Mouse (Mus musculus): ENCODE results near the gene Ubac2. TPM values are rescaled to one million over a fixed set of nuclear protein-coding genes. Genes with fewer than 3 reads are reported as not detected.
A peak's percentile ranks its signal among the peaks of the same experiment; 100 is the strongest.

Gene Ubac2
- polyA plus RNA-seq, 1 experiment from 2014 or later: 22.6 TPM

GRCm38 (mm10) chr14:121927451-121927850 is 49.0 kb downstream of the Ubac2 start:
- WGBS (ENCODE audit: insufficient replicate concordance): 88% methylated on average over 8 of the region's 8 CpGs
- Histone ChIP-seq H3K4me2 (no peak overlapping the region), H3K9me3 (replicated peaks) (no peaks in the 10 kb centered on the region), H3K9ac (no peak overlapping the region), H3K4me3 (replicated peaks) (no peak overlapping the region), H3K36me3 (no peaks in the 10 kb centered on the region), H3K4me1 (replicated peaks) (peaks cover 33% of the 10 kb centered on the region), H3K27ac (peak overlapping the region; percentile 9; the same call in 1 of the 2 replicates), H3K27me3 (no peaks in the 10 kb centered on the region)
- ATAC-seq (ENCODE audit: low read depth) (no peak), DNase-seq (no peak)

GRCm38 (mm10) chr14:121928375-121929137 is 50.1 kb downstream of the Ubac2 start:
- peak; percentile 36 for DNase-seq
- Histone ChIP-seq H3K27me3 (no peaks in the 10 kb centered on the region), H3K4me2 (peak overlapping the region; percentile 48), H3K4me1 (replicated peaks) (peaks cover 35% of the 10 kb centered on the region), H3K4me3 (replicated peaks) (no peak overlapping the region), H3K9ac (peak overlapping the region; percentile 36; the same call in 1 of the 2 replicates), H3K27ac (peak overlapping the region; percentile 84), H3K36me3 (no peaks in the 10 kb centered on the region), H3K9me3 (replicated peaks) (no peaks in the 10 kb centered on the region)
- 29% methylated on average over 8 of the region's 8 CpGs for WGBS (ENCODE audit: insufficient replicate concordance)
- peak; percentile 60 for ATAC-seq (ENCODE audit: low read depth)

GRCm38 (mm10) chr14:121929243-121929951 is 51.0 kb downstream of the Ubac2 start:
- H3K27me3 ChIP-seq: no peaks in the 10 kb centered on the region
- no peak overlapping the region for H3K4me3 ChIP-seq (replicated peaks)
- DNase-seq (peak; percentile 20), ATAC-seq (ENCODE audit: low read depth) (peak; percentile 93)
- 14% methylated on average over 12 of the region's 12 CpGs for WGBS (ENCODE audit: insufficient replicate concordance)
- no peaks in the 10 kb centered on the region for H3K9me3 ChIP-seq (replicated peaks)
- peaks cover 39% of the 10 kb centered on the region for H3K4me1 ChIP-seq (replicated peaks)
- peak overlapping the region; percentile 48 for H3K4me2 ChIP-seq
- peaks cover 7% of the 10 kb centered on the region; the same call in 1 of the 2 replicates for H3K36me3 ChIP-seq
- peak overlapping the region; percentile 36; the same call in 1 of the 2 replicates for H3K9ac ChIP-seq
- peak overlapping the region; percentile 84 for H3K27ac ChIP-seq

GRCm38 (mm10) chr14:121930731-121931383 is 52.4 kb downstream of the Ubac2 start:
- WGBS (ENCODE audit: insufficient replicate concordance): 65% methylated on average over 7 of the region's 7 CpGs

GRCm38 (mm10) chr14:121931594-121931993 is 53.2 kb downstream of the Ubac2 start:
- no peak overlapping the region for H3K27ac ChIP-seq
- H3K36me3 ChIP-seq: peaks cover 15% of the 10 kb centered on the region; the same call in 1 of the 2 replicates
- DNase-seq: no peak
- no peaks in the 10 kb centered on the region for H3K9me3 ChIP-seq (replicated peaks)
- no peak for ATAC-seq (ENCODE audit: low read depth)
- WGBS (ENCODE audit: insufficient replicate concordance): 82% methylated on average over 3 of the region's 3 CpGs
- no peak overlapping the region for H3K9ac ChIP-seq
- H3K4me3 ChIP-seq (replicated peaks): no peak overlapping the region
- no peak overlapping the region for H3K4me2 ChIP-seq
- H3K4me1 ChIP-seq (replicated peaks): peaks cover 37% of the 10 kb centered on the region
- H3K27me3 ChIP-seq: no peaks in the 10 kb centered on the region

More at GRCm38 (mm10) chr14:121930731-121931383, 52.4 kb downstream of the Ubac2 start:
- no peaks in the 10 kb centered on the region for H3K9me3 ChIP-seq (replicated peaks)
- no peak overlapping the region for H3K4me2 ChIP-seq
- no peak for ATAC-seq (ENCODE audit: low read depth)
- no peaks in the 10 kb centered on the region for H3K27me3 ChIP-seq
- DNase-seq: no peak
- H3K9ac ChIP-seq: no peak overlapping the region
- peaks cover 12% of the 10 kb centered on the region; the same call in 1 of the 2 replicates for H3K36me3 ChIP-seq
- H3K27ac ChIP-seq: no peak overlapping the region
- no peak overlapping the region for H3K4me3 ChIP-seq (replicated peaks)
- peaks cover 39% of the 10 kb centered on the region for H3K4me1 ChIP-seq (replicated peaks)

- Histone ChIP-seq H3K4me2 (no peak overlapping the region), H3K9me3 (replicated peaks) (no peaks in the 10 kb centered on the region), H3K4me3 (replicated peaks) (no peak overlapping the region), H3K27me3 (no peaks in the 10 kb centered on the region), H3K36me3 (peaks cover 15% of the 10 kb centered on the region; the same call in 1 of the 2 replicates), H3K27ac (no peak overlapping the region), H3K4me1 (replicated peaks) (peaks cover 37% of the 10 kb centered on the region), H3K9ac (no peak overlapping the region)
- DNase-seq (no peak), ATAC-seq (ENCODE audit: low read depth) (no peak)
- WGBS (ENCODE audit: insufficient replicate concordance): 78% methylated on average over 4 of the region's 4 CpGs
Observed at GRCm38 (mm10) chr14:121932180-121932579, 53.8 kb downstream of the Ubac2 start.

GRCm38 (mm10) chr14:121933906-121934596 is 55.6 kb downstream of the Ubac2 start:
- Histone ChIP-seq H3K4me3 (replicated peaks) (no peak overlapping the region), H3K4me2 (no peak overlapping the region), H3K36me3 (peaks cover 15% of the 10 kb centered on the region; the same call in 1 of the 2 replicates), H3K9ac (no peak overlapping the region), H3K27me3 (no peaks in the 10 kb centered on the region), H3K27ac (no peak overlapping the region), H3K4me1 (replicated peaks) (peaks cover 35% of the 10 kb centered on the region), H3K9me3 (replicated peaks) (no peaks in the 10 kb centered on the region)
- no peak for DNase-seq
- no peak for ATAC-seq (ENCODE audit: low read depth)
- 70% methylated on average over 7 of the region's 7 CpGs for WGBS (ENCODE audit: insufficient replicate concordance)

GRCm38 (mm10) chr14:121934597-121934946 is 56.2 kb downstream of the Ubac2 start:
- Histone ChIP-seq H3K4me3 (replicated peaks) (no peak overlapping the region), H3K27me3 (no peaks in the 10 kb centered on the region), H3K9ac (no peak overlapping the region), H3K27ac (no peak overlapping the region), H3K9me3 (replicated peaks) (no peaks in the 10 kb centered on the region), H3K4me2 (no peak overlapping the region), H3K36me3 (peaks cover 15% of the 10 kb centered on the region; the same call in 1 of the 2 replicates), H3K4me1 (replicated peaks) (peaks cover 30% of the 10 kb centered on the region)
- DNase-seq (no peak), ATAC-seq (ENCODE audit: low read depth) (no peak)
- WGBS (ENCODE audit: insufficient replicate concordance): 40% methylated on average over 5 of the region's 5 CpGs

GRCm38 (mm10) chr14:121936356-121936755 is 57.9 kb downstream of the Ubac2 start:
- Histone ChIP-seq H3K9me3 (replicated peaks) (no peaks in the 10 kb centered on the region), H3K36me3 (peaks cover 15% of the 10 kb centered on the region; the same call in 1 of the 2 replicates), H3K4me1 (replicated peaks) (peaks cover 21% of the 10 kb centered on the region), H3K27me3 (no peaks in the 10 kb centered on the region), H3K9ac (no peak overlapping the region), H3K4me2 (no peak overlapping the region), H3K27ac (no peak overlapping the region), H3K4me3 (replicated peaks) (no peak overlapping the region)
- 77% methylated on average over 4 of the region's 4 CpGs for WGBS (ENCODE audit: insufficient replicate concordance)
- DNase-seq (no peak), ATAC-seq (ENCODE audit: low read depth) (no peak)

- Histone ChIP-seq H3K9ac (no peak overlapping the region), H3K4me1 (replicated peaks) (peaks cover 16% of the 10 kb centered on the region), H3K27ac (no peak overlapping the region), H3K9me3 (replicated peaks) (no peaks in the 10 kb centered on the region), H3K27me3 (no peaks in the 10 kb centered on the region), H3K4me2 (no peak overlapping the region), H3K36me3 (peaks cover 15% of the 10 kb centered on the region; the same call in 1 of the 2 replicates), H3K4me3 (replicated peaks) (no peak overlapping the region)
- 63% methylated on average over 8 of the region's 8 CpGs for WGBS (ENCODE audit: insufficient replicate concordance)
- DNase-seq (no peak), ATAC-seq (ENCODE audit: low read depth) (no peak)
Observed at GRCm38 (mm10) chr14:121936856-121937255, 58.4 kb downstream of the Ubac2 start.
